In the genomic region with DNA sequence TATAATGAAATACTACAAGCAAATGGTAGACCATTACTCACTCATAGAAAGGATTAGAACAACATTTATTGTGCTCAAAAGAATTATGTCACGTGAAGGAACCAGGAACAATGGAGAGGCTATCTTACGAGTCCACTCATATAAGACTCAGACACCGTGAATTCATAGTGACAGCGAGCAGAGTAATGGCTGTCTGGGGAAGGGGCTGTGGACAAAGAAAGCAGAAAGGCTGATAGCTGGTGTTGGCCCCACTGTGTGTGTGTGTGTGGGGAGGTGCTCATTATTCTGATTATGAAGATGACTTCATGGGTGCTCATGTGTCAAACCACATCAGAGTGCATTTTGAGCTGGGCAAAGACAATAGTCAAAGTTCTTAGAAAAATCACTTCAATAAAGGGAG, we compare ENCODE assay signal across 21 mouse cellular contexts.
A peak's percentile ranks its signal among the peaks of the same experiment; 100 is the strongest.
DNase-seq lines count a peak whose midpoint lies in the region; ATAC-seq lines count a peak whose summit lies in the region.
"Had no signal": no experiment of that assay in that cellular context is flagged by ENCODE, and none has a peak within 500 bp of the region (broad histone marks: within the 10 kb centered on the region; RNA-seq: fewer than 3 reads in every experiment).

No protein-coding gene starts in this region.

- H3K4me2 ChIP-seq in hindbrain, embryonic 16.5 days (ENCODE audit: low read length) = no peak overlapping the region
- no peak overlapping the region for H3K4me2 ChIP-seq in neural tube, embryonic 11.5 days (ENCODE audit: low read depth)
- no peak overlapping the region for H3K4me2 ChIP-seq in neural tube, embryonic 15.5 days
- no peak overlapping the region for H3K4me2 ChIP-seq in midbrain, embryonic 14.5 days (ENCODE audit: low read length)
- H3K4me2 ChIP-seq: heart, embryonic 11.5 days; hindbrain, embryonic 13.5 days; limb, embryonic 12.5 days; lung, embryonic 14.5 days; neural tube, embryonic 13.5 days had no signal

- H3K4me1 ChIP-seq in hindbrain, embryonic 16.5 days (ENCODE audit: control insufficient read depth, insufficient read depth, low read depth, low read length) = no peaks in the 10 kb centered on the region
- 0 out of 2 replicates have a peak, but pooled peaks cover 5% of the 10 kb centered on the region for H3K4me1 ChIP-seq in hindbrain, embryonic 10.5 days (replicated peaks)
- no peaks in the 10 kb centered on the region for H3K4me1 ChIP-seq in neural tube, embryonic 11.5 days (ENCODE audit: control insufficient read depth, insufficient read depth, low read length)
- H3K4me1 ChIP-seq in neural tube, embryonic 15.5 days = no peaks in the 10 kb centered on the region
- no peaks in the 10 kb centered on the region for H3K4me1 ChIP-seq in midbrain, embryonic 14.5 days (ENCODE audit: control insufficient read depth, insufficient read depth, low read length)
- H3K4me1 ChIP-seq: hindbrain, embryonic 13.5 days; limb, embryonic 12.5 days had no signal

- no peak overlapping the region for H3K27ac ChIP-seq in hindbrain, embryonic 16.5 days (ENCODE audit: low read depth, low read length)
- H3K27ac ChIP-seq in hindbrain, embryonic 10.5 days = no peak overlapping the region
- H3K27ac ChIP-seq in neural tube, embryonic 11.5 days (ENCODE audit: low read depth, low read length) = no peak overlapping the region
- no peak overlapping the region for H3K27ac ChIP-seq in neural tube, embryonic 15.5 days (replicated peaks)
- H3K27ac ChIP-seq in midbrain, embryonic 14.5 days (replicated peaks; ENCODE audit: low read depth, low read length) = no peak overlapping the region
- H3K27ac ChIP-seq: gastrocnemius, adult 2 months; hindbrain, embryonic 13.5 days; limb, embryonic 12.5 days; neural tube, embryonic 13.5 days had no signal

- H3K27me3 ChIP-seq in hindbrain, embryonic 16.5 days (replicated peaks; ENCODE audit: control insufficient read depth, insufficient read depth, low read length) = no peaks in the 10 kb centered on the region
- H3K27me3 ChIP-seq in hindbrain, embryonic 10.5 days (ENCODE audit: insufficient read depth, poor library complexity, severe bottlenecking) = no peaks in the 10 kb centered on the region
- H3K27me3 ChIP-seq in neural tube, embryonic 11.5 days (ENCODE audit: control insufficient read depth, insufficient read depth, low read length) = no peaks in the 10 kb centered on the region
- H3K27me3 ChIP-seq in neural tube, embryonic 15.5 days (replicated peaks) = no peaks in the 10 kb centered on the region
- no peaks in the 10 kb centered on the region for H3K27me3 ChIP-seq in midbrain, embryonic 14.5 days (ENCODE audit: control insufficient read depth, insufficient read depth, low read length)
- H3K27me3 ChIP-seq: hindbrain, embryonic 13.5 days; limb, embryonic 12.5 days; neural tube, embryonic 13.5 days had no signal

- peak; percentile 42; the same call in 1 of the 2 replicates for ATAC-seq in hindbrain, embryonic 16.5 days
- peak; percentile 61 for ATAC-seq in neural tube, embryonic 11.5 days (ENCODE audit: insufficient read depth, low FRiP score, low TSS enrichment)
- ATAC-seq in neural tube, embryonic 15.5 days (ENCODE audit: low FRiP score) = no peak
- peak; percentile 58; the same call in 1 of the 2 replicates for ATAC-seq in midbrain, embryonic 14.5 days (ENCODE audit: low FRiP score, low TSS enrichment)

- H3K36me3 ChIP-seq in hindbrain, embryonic 16.5 days (ENCODE audit: control insufficient read depth, insufficient read depth, low read length) = no peaks in the 10 kb centered on the region
- H3K36me3 ChIP-seq in hindbrain, embryonic 10.5 days = peaks cover 5% of the 10 kb centered on the region
- H3K36me3 ChIP-seq in neural tube, embryonic 11.5 days (ENCODE audit: control insufficient read depth, insufficient read depth, low read length) = no peaks in the 10 kb centered on the region
- no peaks in the 10 kb centered on the region for H3K36me3 ChIP-seq in neural tube, embryonic 15.5 days
- H3K36me3 ChIP-seq in midbrain, embryonic 14.5 days (ENCODE audit: control insufficient read depth, insufficient read depth, low read length) = no peaks in the 10 kb centered on the region
- H3K36me3 ChIP-seq: hindbrain, embryonic 13.5 days; limb, embryonic 12.5 days; neural tube, embryonic 13.5 days had no signal

- no peak overlapping the region for H3K4me3 ChIP-seq in hindbrain, embryonic 16.5 days (ENCODE audit: low read length)
- no peak overlapping the region for H3K4me3 ChIP-seq in hindbrain, embryonic 10.5 days
- H3K4me3 ChIP-seq in neural tube, embryonic 11.5 days (ENCODE audit: low read depth, low read length) = no peak overlapping the region
- H3K4me3 ChIP-seq in neural tube, embryonic 15.5 days (replicated peaks) = no peak overlapping the region
- no peak overlapping the region for H3K4me3 ChIP-seq in midbrain, embryonic 14.5 days (replicated peaks; ENCODE audit: low read depth, low read length)
- H3K4me3 ChIP-seq: gastrocnemius, adult 2 months; hindbrain, embryonic 13.5 days; limb, embryonic 12.5 days; neural tube, embryonic 13.5 days had no signal

- no peak for DNase-seq in hindbrain, embryonic 10.5 days (ENCODE audit: low spot score)
- peak; percentile 30 for DNase-seq in neural tube, embryonic 11.5 days (ENCODE audit: low spot score)
- peak; percentile 33 for DNase-seq in midbrain, embryonic 14.5 days
- DNase-seq in kidney, postnatal 4 days = no peak
- no peak for DNase-seq in adrenal gland, postnatal 4 days (ENCODE audit: low spot score in 2 of 2)
- DNase-seq: adrenal gland, postnatal 14 days; cerebellum, adult 11 months; cerebellum, postnatal 25 days; embryo, embryonic 11 days; gastrocnemius, adult 2 months; heart, postnatal 10 days; lung, embryonic 14.5 days; lung, postnatal 4 days; thymus, postnatal 36 days had no signal

- WGBS in hindbrain, embryonic 16.5 days = 40% methylated on average over 4 of the region's 4 CpGs
- WGBS in hindbrain, embryonic 10.5 days = 82% methylated on average over 4 of the region's 4 CpGs
- 52% methylated on average over 4 of the region's 4 CpGs for WGBS in neural tube, embryonic 11.5 days
- WGBS in neural tube, embryonic 15.5 days = 27% methylated on average over 4 of the region's 4 CpGs
- 30% methylated on average over 4 of the region's 4 CpGs for WGBS in midbrain, embryonic 14.5 days

- H3K9ac ChIP-seq in hindbrain, embryonic 16.5 days (ENCODE audit: low read depth, low read length) = no peak overlapping the region
- H3K9ac ChIP-seq in neural tube, embryonic 11.5 days (ENCODE audit: low read length) = no peak overlapping the region
- no peak overlapping the region for H3K9ac ChIP-seq in neural tube, embryonic 15.5 days (replicated peaks)
- no peak overlapping the region for H3K9ac ChIP-seq in midbrain, embryonic 14.5 days (replicated peaks; ENCODE audit: low read length)
- H3K9ac ChIP-seq: hindbrain, embryonic 13.5 days; limb, embryonic 12.5 days; lung, embryonic 14.5 days; neural tube, embryonic 13.5 days had no signal

- H3K9me3 ChIP-seq in hindbrain, embryonic 16.5 days (ENCODE audit: control insufficient read depth, low read length) = no peaks in the 10 kb centered on the region
- no peaks in the 10 kb centered on the region for H3K9me3 ChIP-seq in hindbrain, embryonic 10.5 days
- no peaks in the 10 kb centered on the region for H3K9me3 ChIP-seq in neural tube, embryonic 11.5 days (ENCODE audit: control insufficient read depth, low read length)
- H3K9me3 ChIP-seq in neural tube, embryonic 15.5 days (replicated peaks) = no peaks in the 10 kb centered on the region
- H3K9me3 ChIP-seq in midbrain, embryonic 14.5 days (ENCODE audit: control insufficient read depth, low read length) = no peaks in the 10 kb centered on the region
- H3K9me3 ChIP-seq: G1E; hindbrain, embryonic 13.5 days; limb, embryonic 12.5 days; neural tube, embryonic 13.5 days had no signal

Comparison
In these comparisons a context has a peak if more than half of its experiments do, and no peak if none do; other contexts are left out.
1. DNase-seq: peak in neural tube, embryonic 11.5 days (single experiment) and midbrain, embryonic 14.5 days (single experiment); none in hindbrain, embryonic 10.5 days (single experiment), kidney, postnatal 4 days (0 of 2) and adrenal gland, postnatal 4 days (0 of 2).